Mouse (Mus musculus): ENCODE measurements around the gene Lrp4. TPM values are rescaled to one million over a fixed set of nuclear protein-coding genes. Genes with fewer than 3 reads are reported as not detected.
A peak's percentile ranks its signal among the peaks of the same experiment; 100 is the strongest.
"Not testable (repeated sequence)": the region's sequence is repeated elsewhere in the genome, so short reads cannot be mapped to it uniquely, and the experiment has no call there.

The Lrp4 gene
- polyA plus RNA-seq, 1 experiment from 2014 or later: 9.6 TPM

DNA sequence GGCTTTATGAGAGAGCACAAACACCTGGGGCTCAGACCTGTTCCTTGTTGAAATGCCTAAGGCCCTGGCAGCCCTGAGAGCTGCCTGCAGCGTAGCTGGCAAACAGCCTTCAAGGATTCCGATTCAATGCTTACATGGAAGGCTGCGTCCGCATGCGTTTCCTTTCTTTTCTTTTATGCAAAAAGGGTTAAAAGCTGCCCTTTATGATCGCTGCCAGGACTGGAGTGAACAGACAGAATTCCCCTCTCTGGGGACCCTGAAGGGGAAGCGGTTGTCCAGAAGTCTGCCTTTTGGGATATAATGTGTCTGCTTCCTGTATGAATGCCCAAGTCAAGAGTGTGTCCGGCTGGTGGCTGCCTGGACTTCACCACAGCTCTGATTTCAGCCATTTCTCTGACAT is 10.3 kb downstream of the Lrp4 start:
- H3K9ac ChIP-seq: no peak overlapping the region
- H3K36me3 ChIP-seq: 0 out of 2 replicates have a peak, but pooled peaks cover 3% of the 10 kb centered on the region
- peaks cover 19% of the 10 kb centered on the region for H3K4me1 ChIP-seq
- H3K27ac ChIP-seq: peak overlapping the region; percentile 43; the same call in 1 of the 2 replicates
- no peak overlapping the region for H3K4me2 ChIP-seq
- no peaks in the 10 kb centered on the region for H3K27me3 ChIP-seq
- 55% methylated on average over 8 of the region's 8 CpGs for WGBS
- H3K9me3 ChIP-seq: no peaks in the 10 kb centered on the region
- H3K4me3 ChIP-seq: no peak overlapping the region
- ATAC-seq (ENCODE audit: insufficient number of reproducible peaks, low FRiP score, low TSS enrichment, low read depth): no peak

DNA sequence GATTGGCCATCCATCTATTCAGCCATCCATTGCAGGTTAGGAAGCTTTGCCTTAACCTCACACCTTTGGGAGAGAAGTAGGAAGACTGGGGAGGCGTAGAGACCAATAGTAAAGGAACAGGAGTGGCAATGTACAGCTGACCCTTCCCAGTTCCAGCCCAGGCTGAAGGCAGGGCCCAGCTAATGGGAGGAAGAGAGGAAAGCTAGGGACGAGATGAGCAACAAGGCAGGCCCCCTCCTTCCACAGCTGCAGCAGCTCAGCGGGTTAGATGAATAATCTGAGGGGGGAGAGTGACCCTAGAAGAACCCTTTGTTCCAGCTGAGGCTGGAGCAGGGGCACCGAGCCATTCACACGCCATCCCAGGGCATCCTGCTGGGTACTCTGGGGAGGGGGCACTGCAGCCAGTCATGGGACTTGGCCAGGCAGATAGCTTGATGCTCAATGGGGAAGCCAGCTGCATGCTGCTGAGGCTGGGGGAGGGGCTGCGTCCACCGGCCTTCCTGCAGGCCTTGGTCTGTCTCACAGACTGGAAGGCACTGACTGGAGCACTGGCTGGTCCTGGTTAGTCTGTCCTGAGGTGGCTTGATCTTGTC is 12.8 kb downstream of the Lrp4 start:
- peaks cover 18% of the 10 kb centered on the region for H3K4me1 ChIP-seq
- H3K4me2 ChIP-seq: no peak overlapping the region
- ATAC-seq (ENCODE audit: insufficient number of reproducible peaks, low FRiP score, low TSS enrichment, low read depth): no peak
- 48% methylated on average over 7 of the region's 7 CpGs for WGBS
- H3K9ac ChIP-seq: no peak overlapping the region
- no peaks in the 10 kb centered on the region for H3K9me3 ChIP-seq
- no peak overlapping the region for H3K4me3 ChIP-seq
- H3K36me3 ChIP-seq: peaks cover 29% of the 10 kb centered on the region; the same call in 1 of the 2 replicates
- no peaks in the 10 kb centered on the region for H3K27me3 ChIP-seq
- no peak overlapping the region for H3K27ac ChIP-seq

GRCm38 (mm10) chr2:91474358-91474757 is 17.0 kb downstream of the Lrp4 start:
- Histone ChIP-seq H3K36me3 (peaks cover 68% of the 10 kb centered on the region), H3K4me3 (no peak overlapping the region), H3K27me3 (no peaks in the 10 kb centered on the region), H3K4me2 (no peak overlapping the region), H3K27ac (no peak overlapping the region), H3K4me1 (peaks cover 20% of the 10 kb centered on the region), H3K9ac (no peak overlapping the region), H3K9me3 (no peaks in the 10 kb centered on the region)
- 63% methylated on average over 12 of the region's 12 CpGs for WGBS
- ATAC-seq (ENCODE audit: insufficient number of reproducible peaks, low FRiP score, low TSS enrichment, low read depth): no peak

DNA sequence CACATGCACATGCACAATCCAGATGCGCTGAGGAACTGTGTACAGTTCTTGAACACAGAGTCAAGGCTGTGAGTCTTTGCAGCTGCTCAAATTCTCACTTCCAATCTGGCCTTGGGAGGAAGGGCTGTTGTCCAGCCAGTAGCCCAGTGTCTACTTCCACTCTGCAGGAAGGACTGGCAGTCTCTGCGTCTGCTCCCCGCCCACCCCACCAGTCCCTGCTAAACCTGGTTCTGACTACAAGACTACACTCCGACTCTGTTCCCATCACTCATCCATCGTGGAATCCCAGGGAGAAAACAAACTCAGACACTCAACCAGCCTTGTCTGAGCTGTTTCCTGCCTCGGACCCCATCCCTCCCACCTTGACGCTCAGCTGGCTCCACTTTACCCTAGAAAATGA is 18.5 kb downstream of the Lrp4 start:
- Histone ChIP-seq H3K9me3 (no peaks in the 10 kb centered on the region), H3K27ac (no peak overlapping the region), H3K9ac (no peak overlapping the region), H3K27me3 (no peaks in the 10 kb centered on the region), H3K36me3 (peaks cover 76% of the 10 kb centered on the region), H3K4me2 (no peak overlapping the region), H3K4me1 (peaks cover 15% of the 10 kb centered on the region), H3K4me3 (no peak overlapping the region)
- WGBS: 77% methylated on average over 7 of the region's 7 CpGs
- ATAC-seq (ENCODE audit: insufficient number of reproducible peaks, low FRiP score, low TSS enrichment, low read depth): no peak

GRCm38 (mm10) chr2:91476251-91476661 is 18.9 kb downstream of the Lrp4 start:
- H3K36me3 ChIP-seq: peaks cover 76% of the 10 kb centered on the region

DNA sequence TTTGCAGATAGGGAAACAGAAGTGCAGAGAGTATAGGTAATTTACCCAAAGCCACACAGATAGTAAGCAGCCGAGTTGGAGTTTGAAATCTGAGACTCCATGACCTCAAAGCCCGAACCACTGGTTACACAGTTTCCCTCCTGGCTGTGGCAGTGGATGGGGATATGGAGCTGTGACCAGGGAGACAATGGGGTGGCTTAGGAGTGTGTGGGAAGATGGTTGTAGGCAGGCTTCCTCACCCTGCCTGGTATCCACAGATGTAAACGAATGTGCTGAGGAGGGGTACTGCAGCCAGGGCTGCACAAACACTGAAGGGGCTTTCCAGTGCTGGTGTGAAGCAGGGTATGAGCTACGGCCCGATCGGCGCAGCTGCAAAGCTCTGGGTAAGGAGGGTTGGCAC is 19.5 kb downstream of the Lrp4 start:
- Histone ChIP-seq H3K27ac (no peak overlapping the region), H3K4me3 (no peak overlapping the region), H3K9ac (no peak overlapping the region), H3K4me2 (no peak overlapping the region), H3K9me3 (no peaks in the 10 kb centered on the region), H3K36me3 (peaks cover 78% of the 10 kb centered on the region), H3K4me1 (peaks cover 15% of the 10 kb centered on the region), H3K27me3 (no peaks in the 10 kb centered on the region)
- no peak for ATAC-seq (ENCODE audit: insufficient number of reproducible peaks, low FRiP score, low TSS enrichment, low read depth)
- 81% methylated on average over 7 of the region's 7 CpGs for WGBS

More at GRCm38 (mm10) chr2:91476251-91476661, 18.9 kb downstream of the Lrp4 start:
- Histone ChIP-seq H3K27me3 (no peaks in the 10 kb centered on the region), H3K4me2 (no peak overlapping the region), H3K9ac (no peak overlapping the region), H3K4me3 (no peak overlapping the region), H3K4me1 (peaks cover 15% of the 10 kb centered on the region), H3K27ac (no peak overlapping the region), H3K9me3 (no peaks in the 10 kb centered on the region)
- WGBS: 62% methylated on average over 17 of the region's 17 CpGs
- no peak for ATAC-seq (ENCODE audit: insufficient number of reproducible peaks, low FRiP score, low TSS enrichment, low read depth)

DNA sequence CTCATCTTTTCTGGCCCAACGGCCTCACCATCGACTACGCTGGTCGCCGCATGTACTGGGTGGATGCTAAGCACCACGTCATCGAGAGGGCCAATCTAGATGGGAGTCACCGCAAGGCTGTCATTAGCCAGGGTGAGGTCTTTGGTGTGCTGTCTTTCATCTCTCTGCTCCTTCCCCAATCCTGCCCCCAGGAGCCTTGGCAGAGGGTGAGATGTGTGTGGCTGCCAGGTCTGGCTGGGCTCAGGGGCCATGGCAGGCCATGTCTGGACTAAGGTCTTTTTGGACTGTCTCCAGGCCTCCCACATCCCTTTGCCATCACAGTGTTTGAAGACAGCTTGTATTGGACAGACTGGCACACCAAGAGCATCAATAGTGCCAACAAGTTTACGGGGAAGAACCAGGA is 23.1 kb downstream of the Lrp4 start:
- H3K4me3 ChIP-seq: no peak overlapping the region
- H3K27ac ChIP-seq: no peak overlapping the region
- H3K9me3 ChIP-seq: no peaks in the 10 kb centered on the region
- H3K36me3 ChIP-seq: peaks cover 68% of the 10 kb centered on the region
- ATAC-seq (ENCODE audit: insufficient number of reproducible peaks, low FRiP score, low TSS enrichment, low read depth): no peak
- no peak overlapping the region for H3K4me2 ChIP-seq
- H3K4me1 ChIP-seq: peaks cover 10% of the 10 kb centered on the region
- WGBS: 93% methylated on average over 9 of the region's 9 CpGs
- H3K27me3 ChIP-seq: no peaks in the 10 kb centered on the region
- H3K9ac ChIP-seq: no peak overlapping the region

- Histone ChIP-seq H3K9ac (no peak overlapping the region), H3K36me3 (peaks cover 69% of the 10 kb centered on the region), H3K27ac (no peak overlapping the region), H3K4me2 (no peak overlapping the region), H3K4me1 (peaks cover 9% of the 10 kb centered on the region), H3K27me3 (no peaks in the 10 kb centered on the region), H3K9me3 (no peaks in the 10 kb centered on the region), H3K4me3 (no peak overlapping the region)
- peak; percentile 72; the same call in 1 of the 2 replicates for ATAC-seq (ENCODE audit: insufficient number of reproducible peaks, low FRiP score, low TSS enrichment, low read depth)
- 50% methylated on average over 6 of the region's 6 CpGs for WGBS
Measured at GRCm38 (mm10) chr2:91480805-91481514, 23.6 kb downstream of the Lrp4 start.

DNA sequence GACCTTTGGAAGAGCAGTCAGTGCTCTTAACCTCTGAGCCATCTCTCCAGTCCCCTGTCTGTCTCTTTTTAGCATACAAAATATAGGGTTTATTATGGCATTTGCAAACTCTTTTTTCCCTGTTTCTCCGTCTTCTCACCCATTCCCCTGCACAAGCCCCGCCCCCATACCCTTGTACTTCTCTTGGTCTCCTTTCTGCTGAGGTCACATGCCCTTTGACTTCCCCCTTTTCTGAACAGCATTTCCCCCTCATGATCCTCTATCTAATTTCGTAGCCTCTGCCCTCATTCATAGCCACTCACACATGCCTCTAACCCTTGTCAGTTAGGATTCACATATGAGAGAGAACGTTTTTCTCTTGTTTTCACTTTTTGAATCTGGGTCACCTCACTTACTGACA is 27.4 kb downstream of the Lrp4 start:
- 73% methylated on average over 4 of the region's 4 CpGs for WGBS
- no peak overlapping the region for H3K4me2 ChIP-seq
- no peak for ATAC-seq (ENCODE audit: insufficient number of reproducible peaks, low FRiP score, low TSS enrichment, low read depth)

DNA sequence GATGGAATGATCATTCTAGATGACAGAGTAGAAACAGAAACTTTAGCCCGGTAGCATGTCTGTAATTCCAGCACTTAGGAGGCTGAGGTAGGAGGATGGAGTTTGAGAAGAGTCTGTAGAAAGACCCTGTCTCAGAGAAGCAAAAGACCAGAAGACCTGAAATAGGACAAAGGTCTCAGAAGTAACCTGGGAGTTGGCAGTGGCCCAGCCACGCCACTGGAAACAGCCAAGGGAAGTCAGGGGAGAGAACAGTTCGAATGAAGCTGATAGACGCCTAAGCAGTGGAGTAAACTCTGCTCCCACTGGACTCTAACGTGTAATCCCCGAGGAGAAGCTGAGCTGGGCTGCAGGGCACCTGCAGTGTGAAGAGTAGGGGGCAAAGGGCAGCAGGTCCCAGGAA is 27.9 kb downstream of the Lrp4 start:
- Histone ChIP-seq H3K4me2 (no peak overlapping the region), H3K27ac (no peak overlapping the region), H3K27me3 (no peaks in the 10 kb centered on the region), H3K9me3 (no peaks in the 10 kb centered on the region), H3K9ac (no peak overlapping the region), H3K4me3 (no peak overlapping the region), H3K36me3 (peaks cover 64% of the 10 kb centered on the region), H3K4me1 (no peaks in the 10 kb centered on the region)
- 81% methylated on average over 6 of the region's 6 CpGs for whole genome bisulfite sequencing
- ATAC-seq (ENCODE audit: insufficient number of reproducible peaks, low FRiP score, low TSS enrichment, low read depth): no peak

More for the DNA sequence above, 27.4 kb downstream of the Lrp4 start:
- Histone ChIP-seq H3K9ac (no peak overlapping the region), H3K9me3 (no peaks in the 10 kb centered on the region), H3K4me3 (no peak overlapping the region), H3K27me3 (no peaks in the 10 kb centered on the region), H3K27ac (no peak overlapping the region), H3K4me1 (no peaks in the 10 kb centered on the region), H3K36me3 (peaks cover 63% of the 10 kb centered on the region)

GRCm38 (mm10) chr2:91487295-91487694 is 30.0 kb downstream of the Lrp4 start:
- peaks cover 74% of the 10 kb centered on the region for H3K36me3 ChIP-seq

GRCm38 (mm10) chr2:91492071-91492635 is 34.8 kb downstream of the Lrp4 start:
- Histone ChIP-seq H3K4me3 (no peak overlapping the region), H3K36me3 (peaks cover 85% of the 10 kb centered on the region), H3K9ac (no peak overlapping the region), H3K27me3 (no peaks in the 10 kb centered on the region), H3K27ac (no peak overlapping the region), H3K4me1 (no peaks in the 10 kb centered on the region), H3K9me3 (no peaks in the 10 kb centered on the region), H3K4me2 (no peak overlapping the region)
- no peak for ATAC-seq (ENCODE audit: insufficient number of reproducible peaks, low FRiP score, low TSS enrichment, low read depth)
- 94% methylated on average over 12 of the region's 12 CpGs for WGBS

More at GRCm38 (mm10) chr2:91487295-91487694, 30.0 kb downstream of the Lrp4 start:
- H3K27me3 ChIP-seq; H3K9ac ChIP-seq; H3K4me2 ChIP-seq; H3K27ac ChIP-seq; H3K4me1 ChIP-seq; ATAC-seq (ENCODE audit: insufficient number of reproducible peaks, low FRiP score, low TSS enrichment, low read depth); H3K9me3 ChIP-seq; H3K4me3 ChIP-seq: not testable (repeated sequence)
- WGBS: 45% methylated on average over 3 of the region's 3 CpGs

Measured in limb, embryonic 15.5 days (tissue).